Mouse (Mus musculus): ENCODE measurements around the gene Six2. TPM values are rescaled to one million over a fixed set of nuclear protein-coding genes. Genes with fewer than 3 reads are reported as not detected.

The Six2 gene
- polyA plus RNA-seq, 1 experiment from 2014 or later = 0.05 TPM

DNA sequence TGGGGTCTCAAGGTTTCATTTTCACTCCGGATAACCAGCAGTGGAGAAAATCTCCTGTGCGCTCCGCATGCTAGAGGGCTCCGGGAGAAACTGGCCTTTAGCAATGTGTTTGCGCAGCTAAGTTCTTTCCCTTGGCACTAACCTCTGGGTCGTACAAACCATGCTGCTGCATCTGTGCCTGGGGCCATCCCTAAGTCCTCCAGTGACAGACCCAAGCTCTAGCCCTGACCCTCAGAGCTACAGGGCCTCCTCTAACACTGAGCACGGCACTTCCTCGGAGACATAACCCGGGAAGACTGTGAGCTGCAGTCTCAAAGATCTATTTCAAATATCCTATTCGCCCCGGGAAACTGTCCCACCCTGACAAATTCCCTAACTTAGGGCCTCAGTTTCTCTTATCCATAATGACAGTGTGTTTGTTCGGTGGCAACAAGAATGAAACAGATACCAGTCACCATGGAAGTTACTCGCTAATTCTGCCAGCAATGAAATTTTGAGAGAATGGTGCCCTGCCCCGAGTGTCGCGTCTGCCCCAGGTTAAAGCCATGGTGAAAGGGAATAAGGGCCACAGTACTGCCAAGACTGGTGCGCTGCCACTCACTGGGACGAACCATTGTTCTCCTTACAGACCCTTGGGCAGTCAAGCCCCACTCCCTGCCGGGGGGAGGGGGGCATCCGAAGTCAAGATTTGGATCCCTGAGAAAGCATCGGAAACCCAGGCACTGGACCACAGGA lies 7.8 kb downstream of the Six2 start:
- H3K36me3 ChIP-seq (ENCODE audit: control insufficient read depth, insufficient read depth) = no peaks in the 10 kb centered on the region
- no peaks in the 10 kb centered on the region for H3K4me1 ChIP-seq (replicated peaks; ENCODE audit: control insufficient read depth, insufficient read depth, low read length)
- H3K4me2 ChIP-seq (replicated peaks; ENCODE audit: low read depth) = 0 out of 2 replicates have a peak overlapping the region, but pooled peaks have one; percentile 3
- H3K27me3 ChIP-seq (replicated peaks; ENCODE audit: control insufficient read depth, insufficient read depth, low read length) = peaks cover 75% of the 10 kb centered on the region
- H3K27ac ChIP-seq (ENCODE audit: low read depth, low read length) = no peak overlapping the region
- no peak for ATAC-seq
- H3K9ac ChIP-seq (ENCODE audit: low read depth, low read length) = no peak overlapping the region
- WGBS = 5% methylated on average over 21 of the region's 21 CpGs
- H3K9me3 ChIP-seq (ENCODE audit: control insufficient read depth) = no peaks in the 10 kb centered on the region
- 0 out of 2 replicates have a peak overlapping the region, but pooled peaks have one; percentile 7 for H3K4me3 ChIP-seq (ENCODE audit: low read depth, low read length)
- TF ChIP-seq CTCF (IDR thresholded peaks at IDR 0.05; ENCODE audit: low read depth) = no peak

GRCm38 (mm10) chr17:85679651-85680050 lies 8.4 kb downstream of the Six2 start:
- Histone ChIP-seq H3K9ac (ENCODE audit: low read depth, low read length) (no peak overlapping the region), H3K4me1 (replicated peaks; ENCODE audit: control insufficient read depth, insufficient read depth, low read length) (no peaks in the 10 kb centered on the region), H3K27me3 (replicated peaks; ENCODE audit: control insufficient read depth, insufficient read depth, low read length) (peaks cover 68% of the 10 kb centered on the region), H3K4me2 (replicated peaks; ENCODE audit: low read depth) (0 out of 2 replicates have a peak overlapping the region, but pooled peaks have one; percentile 3), H3K9me3 (ENCODE audit: control insufficient read depth) (no peaks in the 10 kb centered on the region), H3K27ac (ENCODE audit: low read depth, low read length) (no peak overlapping the region), H3K36me3 (ENCODE audit: control insufficient read depth, insufficient read depth) (no peaks in the 10 kb centered on the region), H3K4me3 (ENCODE audit: low read depth, low read length) (0 out of 2 replicates have a peak overlapping the region, but pooled peaks have one; percentile 7)
- 6% methylated on average over 15 of the region's 15 CpGs for WGBS
- peak; percentile 58 for TF ChIP-seq CTCF (IDR thresholded peaks at IDR 0.05; ENCODE audit: low read depth)
- ATAC-seq = no peak

- H3K27me3 ChIP-seq (replicated peaks; ENCODE audit: control insufficient read depth, insufficient read depth, low read length) = peaks cover 19% of the 10 kb centered on the region; the same call in 1 of the 2 replicates
- peak; percentile 83 for TF ChIP-seq CTCF (IDR thresholded peaks at IDR 0.05; ENCODE audit: low read depth)
- 3% methylated on average over 20 of the region's 20 CpGs for WGBS
- no peak overlapping the region for H3K27ac ChIP-seq (ENCODE audit: low read depth, low read length)
- ATAC-seq = no peak
- no peak overlapping the region; the same call in 1 of the 2 replicates for H3K4me3 ChIP-seq (ENCODE audit: low read depth, low read length)
- no peaks in the 10 kb centered on the region for H3K9me3 ChIP-seq (ENCODE audit: control insufficient read depth)
- H3K4me2 ChIP-seq (replicated peaks; ENCODE audit: low read depth) = peak overlapping the region; percentile 54
- H3K36me3 ChIP-seq (ENCODE audit: control insufficient read depth, insufficient read depth) = no peaks in the 10 kb centered on the region
- H3K9ac ChIP-seq (ENCODE audit: low read depth, low read length) = no peak overlapping the region
- no peaks in the 10 kb centered on the region for H3K4me1 ChIP-seq (replicated peaks; ENCODE audit: control insufficient read depth, insufficient read depth, low read length)
Measured at GRCm38 (mm10) chr17:85664618-85665320, 23.3 kb downstream of the Six2 start.

DNA sequence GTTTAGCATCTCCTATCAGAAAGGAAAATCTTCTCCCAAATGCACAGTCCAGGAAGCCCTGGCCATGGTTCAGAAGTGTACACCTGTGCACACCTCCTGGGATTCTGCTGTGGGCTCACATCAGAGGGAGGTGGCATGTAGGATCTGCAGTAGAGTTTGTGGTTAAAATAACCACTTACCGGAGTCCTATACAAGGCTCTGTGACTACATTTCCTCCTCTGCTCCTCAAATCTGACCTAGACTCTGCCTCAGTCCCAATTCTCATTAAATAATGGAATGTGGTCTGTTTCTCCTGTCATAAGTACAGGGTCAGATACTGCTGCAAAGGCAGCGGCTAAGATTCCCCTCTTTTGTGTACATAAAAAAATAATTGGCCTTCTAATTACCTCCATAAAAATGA lies 23.9 kb downstream of the Six2 start:
- Histone ChIP-seq H3K4me2 (replicated peaks; ENCODE audit: low read depth) (no peak overlapping the region), H3K36me3 (ENCODE audit: control insufficient read depth, insufficient read depth) (no peaks in the 10 kb centered on the region), H3K27me3 (replicated peaks; ENCODE audit: control insufficient read depth, insufficient read depth, low read length) (peaks cover 17% of the 10 kb centered on the region; the same call in 1 of the 2 replicates), H3K4me1 (replicated peaks; ENCODE audit: control insufficient read depth, insufficient read depth, low read length) (no peaks in the 10 kb centered on the region), H3K9ac (ENCODE audit: low read depth, low read length) (no peak overlapping the region), H3K4me3 (ENCODE audit: low read depth, low read length) (no peak overlapping the region), H3K9me3 (ENCODE audit: control insufficient read depth) (no peaks in the 10 kb centered on the region), H3K27ac (ENCODE audit: low read depth, low read length) (no peak overlapping the region)
- ATAC-seq = no peak
- 37% methylated on average over 2 of the region's 2 CpGs for WGBS
- no peak for TF ChIP-seq CTCF (IDR thresholded peaks at IDR 0.05; ENCODE audit: low read depth)

- H3K4me3 ChIP-seq (ENCODE audit: low read depth, low read length) = no peak overlapping the region
- H3K4me2 ChIP-seq (replicated peaks; ENCODE audit: low read depth) = no peak overlapping the region
- peaks cover 17% of the 10 kb centered on the region; the same call in 1 of the 2 replicates for H3K27me3 ChIP-seq (replicated peaks; ENCODE audit: control insufficient read depth, insufficient read depth, low read length)
- WGBS = 60% methylated on average over 5 of the region's 5 CpGs
- H3K27ac ChIP-seq (ENCODE audit: low read depth, low read length) = no peak overlapping the region
- no peak for ATAC-seq
- H3K9me3 ChIP-seq (ENCODE audit: control insufficient read depth) = no peaks in the 10 kb centered on the region
- H3K4me1 ChIP-seq (replicated peaks; ENCODE audit: control insufficient read depth, insufficient read depth, low read length) = no peaks in the 10 kb centered on the region
- no peak overlapping the region for H3K9ac ChIP-seq (ENCODE audit: low read depth, low read length)
- TF ChIP-seq CTCF (IDR thresholded peaks at IDR 0.05; ENCODE audit: low read depth) = no peak
- no peaks in the 10 kb centered on the region for H3K36me3 ChIP-seq (ENCODE audit: control insufficient read depth, insufficient read depth)
Measured at GRCm38 (mm10) chr17:85661521-85661920, 26.6 kb downstream of the Six2 start.

GRCm38 (mm10) chr17:85660016-85660415 lies 28.1 kb downstream of the Six2 start:
- 100% methylated on average over 1 of the region's 1 CpGs for WGBS
- Histone ChIP-seq H3K9ac (ENCODE audit: low read depth, low read length) (no peak overlapping the region), H3K27me3 (replicated peaks; ENCODE audit: control insufficient read depth, insufficient read depth, low read length) (peaks cover 14% of the 10 kb centered on the region; the same call in 1 of the 2 replicates), H3K27ac (ENCODE audit: low read depth, low read length) (no peak overlapping the region), H3K4me3 (ENCODE audit: low read depth, low read length) (no peak overlapping the region), H3K4me1 (replicated peaks; ENCODE audit: control insufficient read depth, insufficient read depth, low read length) (no peaks in the 10 kb centered on the region), H3K36me3 (ENCODE audit: control insufficient read depth, insufficient read depth) (no peaks in the 10 kb centered on the region), H3K9me3 (ENCODE audit: control insufficient read depth) (no peaks in the 10 kb centered on the region), H3K4me2 (replicated peaks; ENCODE audit: low read depth) (no peak overlapping the region)
- no peak for ATAC-seq
- TF ChIP-seq CTCF (IDR thresholded peaks at IDR 0.05; ENCODE audit: low read depth) = no peak
